Mouse (Mus musculus) brown adipose tissue, adult 24 weeks (tissue): Measurements from ENCODE around the gene Iqsec2. TPM values are rescaled to one million over a fixed set of nuclear protein-coding genes. Genes with fewer than 3 reads are reported as not detected.

Source experiments
- H3K27ac ChIP-seq: fragments of 200-500 bp; replicated peaks from 2 replicates; pipeline ENCODE4 v1.5.1; 2012; ENCODE audit warnings: low read depth, mild to moderate bottlenecking, low read length
- H3K4me1 ChIP-seq: fragments of 200-500 bp; 2 replicates; pipeline ENCODE4 v1.6.1; 2012; ENCODE audit warnings: low read length, mixed read lengths; ENCODE audit not compliant: control insufficient read depth, insufficient read depth, insufficient read length
- H3K4me3 ChIP-seq: fragments of 200-500 bp; 2 replicates; pipeline ENCODE4 v1.5.1; 2012; ENCODE audit warnings: low read depth, mild to moderate bottlenecking, low read length, moderate library complexity; ENCODE audit not compliant: insufficient read depth
- polyA plus RNA-seq: library from polyadenylated mRNA; stranded (reverse); fragments of >200 nt; gene quantifications from 2 replicates; pipeline ENCODE4 v1.2.4, GENCODE M21; 2012; ENCODE audit not compliant: missing spikeins, insufficient read depth, insufficient read length

The Iqsec2 gene
- polyA plus RNA-seq, result 36.4 and 55.1 TPM in 2 replicates

- peak within 1 kb of the TSS; percentile 75 for H3K4me3 ChIP-seq
- H3K27ac ChIP-seq, result no peak within 1 kb of the TSS
- H3K4me1 ChIP-seq, result peaks cover 8% of the 10 kb centered on the region
Observed at GRCm38 (mm10) chrX:152143941-152144741, at the start of gene Iqsec2. Iqsec2 (plus strand) TSS chrX:152144268.

- H3K4me3 ChIP-seq, result no peak overlapping the region
- no peak overlapping the region for H3K27ac ChIP-seq
- no peaks in the 10 kb centered on the region for H3K4me1 ChIP-seq
Observed at GRCm38 (mm10) chrX:152097572-152097971, 46.5 kb upstream of the Iqsec2 start.

DNA sequence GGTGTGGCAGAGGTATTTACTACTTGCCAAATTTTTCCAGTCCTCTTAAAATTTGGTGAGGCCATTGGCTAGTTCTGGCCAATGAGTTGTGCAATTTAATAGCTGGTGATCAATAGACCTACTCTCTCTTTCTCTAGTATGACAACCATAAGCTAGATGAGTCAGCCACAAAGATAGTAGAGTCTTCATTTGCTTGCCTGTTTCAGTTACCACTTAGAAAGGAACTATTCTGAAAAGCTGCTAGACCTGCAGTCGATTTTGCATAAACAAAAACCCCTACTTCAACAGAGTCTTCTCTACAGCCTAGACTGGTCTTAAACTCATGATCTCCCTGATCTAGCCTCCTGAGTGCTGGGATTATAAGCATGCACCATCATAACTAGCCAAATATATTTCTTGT lies 22.4 kb upstream of the Iqsec2 start:
- Histone ChIP-seq H3K4me3 (no peak overlapping the region), H3K4me1 (no peaks in the 10 kb centered on the region), H3K27ac (no peak overlapping the region)

- H3K27ac ChIP-seq, result no peak overlapping the region
- no peak overlapping the region for H3K4me3 ChIP-seq
- no peaks in the 10 kb centered on the region for H3K4me1 ChIP-seq
Observed at GRCm38 (mm10) chrX:152130777-152131176, 13.3 kb upstream of the Iqsec2 start.

DNA sequence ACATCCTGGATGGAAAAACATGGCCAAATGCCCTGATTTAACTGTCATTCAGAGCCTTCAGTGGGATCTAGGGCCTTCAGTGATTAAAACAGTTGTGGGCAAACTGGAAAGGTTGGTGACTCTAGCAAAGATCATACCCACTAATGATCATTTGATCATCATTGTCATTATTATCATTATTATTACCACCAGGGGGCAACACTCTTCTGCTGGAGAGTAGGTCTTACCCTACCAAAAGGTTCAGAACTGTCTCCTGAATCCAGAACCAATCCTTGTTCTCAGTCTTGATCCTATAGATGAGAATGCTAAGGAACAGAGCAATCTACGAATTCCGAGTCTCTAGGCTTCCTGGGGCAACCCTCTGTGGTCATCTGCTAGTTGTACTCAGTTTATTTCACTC lies 12.0 kb upstream of the Iqsec2 start:
- Histone ChIP-seq H3K4me3 (no peak overlapping the region), H3K4me1 (no peaks in the 10 kb centered on the region), H3K27ac (no peak overlapping the region)

DNA sequence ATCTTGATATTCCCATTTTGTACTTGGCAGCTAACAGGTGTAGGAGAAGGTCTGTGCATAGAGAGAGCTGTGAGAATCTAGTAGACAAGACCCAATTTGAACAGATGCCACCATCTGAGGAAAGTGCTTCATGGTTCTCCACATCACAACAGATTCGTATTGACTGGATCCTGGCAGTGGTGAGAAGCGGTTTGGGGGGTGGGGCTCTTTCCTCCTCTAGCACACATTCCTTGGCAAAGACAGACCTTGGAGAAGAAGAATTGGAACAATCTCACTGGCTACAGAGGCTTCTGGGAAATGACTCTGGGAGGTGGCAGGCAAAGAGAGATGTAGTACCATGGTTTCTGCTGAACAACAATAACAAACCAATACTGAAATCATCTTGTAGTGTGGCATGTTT lies 8.9 kb upstream of the Iqsec2 start:
- no peak overlapping the region for H3K4me3 ChIP-seq
- no peaks in the 10 kb centered on the region for H3K4me1 ChIP-seq
- no peak overlapping the region for H3K27ac ChIP-seq

DNA sequence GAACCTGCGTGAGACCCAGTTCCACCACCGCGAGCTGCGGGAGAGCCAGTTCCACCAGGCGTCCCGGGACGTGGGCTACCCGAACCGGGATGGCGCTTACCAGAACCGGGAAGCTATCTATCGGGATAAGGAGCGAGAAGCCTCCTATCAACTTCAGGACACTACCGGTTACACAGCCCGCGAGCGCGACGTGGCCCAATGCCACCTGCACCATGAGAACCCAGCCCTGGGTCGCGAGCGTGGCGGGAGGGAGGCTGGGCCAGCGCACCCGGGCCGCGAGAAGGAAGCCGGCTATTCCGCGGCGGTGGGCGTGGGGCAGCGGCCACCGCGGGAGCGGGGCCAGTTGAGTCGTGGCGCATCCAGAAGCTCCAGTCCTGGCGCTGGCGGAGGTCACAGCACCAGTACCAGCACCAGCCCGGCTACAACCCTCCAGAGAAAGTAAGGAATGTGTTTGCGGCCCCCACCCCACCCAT lies 710 bp downstream of the Iqsec2 start:
- Histone ChIP-seq H3K27ac (no peak overlapping the region), H3K4me3 (peak overlapping the region; percentile 75), H3K4me1 (peaks cover 8% of the 10 kb centered on the region)

- no peak overlapping the region for H3K27ac ChIP-seq
- peaks cover 8% of the 10 kb centered on the region for H3K4me1 ChIP-seq
- H3K4me3 ChIP-seq, result peak overlapping the region; percentile 75
Observed at GRCm38 (mm10) chrX:152146150-152146549, 2.1 kb downstream of the Iqsec2 start.

DNA sequence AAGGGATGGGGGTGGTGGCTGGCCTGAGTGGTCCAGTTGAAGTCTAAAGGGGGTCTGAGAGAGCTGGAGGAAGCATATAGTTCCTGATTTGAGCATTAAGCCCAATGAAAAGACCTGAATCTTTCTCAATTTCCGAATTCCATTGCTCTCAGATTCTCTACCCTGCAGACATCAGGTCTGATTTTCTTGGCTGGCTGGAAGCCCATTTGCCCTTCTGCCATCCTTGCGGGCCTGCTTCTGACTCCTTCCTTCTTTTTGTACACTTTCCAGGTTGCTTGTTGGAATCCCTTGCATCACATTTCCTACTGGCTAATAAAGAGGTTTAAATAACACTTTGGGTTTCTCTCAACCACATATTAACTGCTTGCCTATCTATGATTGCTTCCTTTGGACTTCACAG lies 2.6 kb downstream of the Iqsec2 start:
- H3K4me1 ChIP-seq, result peaks cover 8% of the 10 kb centered on the region
- H3K4me3 ChIP-seq, result peak overlapping the region; percentile 75
- no peak overlapping the region for H3K27ac ChIP-seq

GRCm38 (mm10) chrX:152147451-152148116 lies 3.5 kb downstream of the Iqsec2 start:
- no peak overlapping the region for H3K27ac ChIP-seq
- peaks cover 8% of the 10 kb centered on the region for H3K4me1 ChIP-seq
- no peak overlapping the region for H3K4me3 ChIP-seq

DNA sequence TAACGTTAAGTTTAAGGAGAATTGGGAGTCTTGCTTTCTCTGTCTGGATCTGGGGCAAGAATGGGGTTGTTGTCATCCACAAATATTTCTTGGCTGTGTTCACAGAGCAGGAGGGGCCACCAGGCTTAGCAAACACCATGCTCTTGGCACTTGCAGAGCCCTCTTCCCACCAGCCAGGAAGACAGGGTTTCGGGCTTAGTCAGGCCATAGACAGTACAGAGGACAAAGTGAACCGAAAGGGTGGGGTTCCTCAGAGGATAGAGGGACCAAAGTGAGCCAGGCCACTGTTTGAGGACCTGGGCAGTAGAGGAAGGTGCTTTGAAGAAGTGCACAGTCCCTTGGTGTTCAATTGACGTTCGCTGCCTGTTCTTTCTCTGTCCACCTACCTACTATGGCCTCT lies 4.6 kb downstream of the Iqsec2 start:
- no peak overlapping the region for H3K27ac ChIP-seq

GRCm38 (mm10) chrX:152151709-152152108 lies 7.6 kb downstream of the Iqsec2 start:
- H3K27ac ChIP-seq, result no peak overlapping the region
- peaks cover under 1% of the 10 kb centered on the region; the same call in 1 of the 2 replicates for H3K4me1 ChIP-seq
- no peak overlapping the region for H3K4me3 ChIP-seq

More for the DNA sequence above, 4.6 kb downstream of the Iqsec2 start:
- H3K4me3 ChIP-seq, result no peak overlapping the region
- H3K4me1 ChIP-seq, result peaks cover 8% of the 10 kb centered on the region

- no peak overlapping the region for H3K4me3 ChIP-seq
- no peaks in the 10 kb centered on the region for H3K4me1 ChIP-seq
- no peak overlapping the region for H3K27ac ChIP-seq
Observed at GRCm38 (mm10) chrX:152158294-152158693, 14.2 kb downstream of the Iqsec2 start.

DNA sequence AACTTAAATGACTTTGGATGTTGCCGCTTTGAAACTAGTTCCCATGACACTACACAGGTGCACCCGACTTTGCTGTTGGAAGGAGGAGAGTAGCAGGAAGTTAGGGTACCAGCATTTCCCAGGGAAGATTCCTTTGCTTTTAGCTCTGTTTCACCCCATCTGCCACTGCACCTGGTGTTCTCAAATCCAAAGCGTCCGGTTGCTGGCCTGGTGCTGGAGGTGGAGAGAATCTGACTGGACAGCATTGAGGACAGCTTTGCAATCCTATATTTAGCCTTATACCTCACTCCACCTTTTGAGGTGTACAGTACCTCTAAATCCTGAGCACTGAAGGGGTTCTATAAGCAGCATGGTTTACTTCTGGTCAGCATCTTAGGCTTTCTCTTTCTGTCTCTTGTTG lies 17.3 kb downstream of the Iqsec2 start:
- no peak overlapping the region for H3K4me3 ChIP-seq
- peaks cover 2% of the 10 kb centered on the region; the same call in 1 of the 2 replicates for H3K4me1 ChIP-seq
- H3K27ac ChIP-seq, result no peak overlapping the region

- Histone ChIP-seq H3K27ac (no peak overlapping the region), H3K4me1 (peaks cover 7% of the 10 kb centered on the region; the same call in 1 of the 2 replicates), H3K4me3 (no peak overlapping the region)
Observed at GRCm38 (mm10) chrX:152164061-152164460, 20.0 kb downstream of the Iqsec2 start.
